Mouse (Mus musculus): Measurements from ENCODE around the gene Plcb1. TPM values are rescaled to one million over a fixed set of nuclear protein-coding genes. Genes with fewer than 3 reads are reported as not detected.

Gene Plcb1
- total RNA-seq, 1 experiment: 0.89 TPM

DNA sequence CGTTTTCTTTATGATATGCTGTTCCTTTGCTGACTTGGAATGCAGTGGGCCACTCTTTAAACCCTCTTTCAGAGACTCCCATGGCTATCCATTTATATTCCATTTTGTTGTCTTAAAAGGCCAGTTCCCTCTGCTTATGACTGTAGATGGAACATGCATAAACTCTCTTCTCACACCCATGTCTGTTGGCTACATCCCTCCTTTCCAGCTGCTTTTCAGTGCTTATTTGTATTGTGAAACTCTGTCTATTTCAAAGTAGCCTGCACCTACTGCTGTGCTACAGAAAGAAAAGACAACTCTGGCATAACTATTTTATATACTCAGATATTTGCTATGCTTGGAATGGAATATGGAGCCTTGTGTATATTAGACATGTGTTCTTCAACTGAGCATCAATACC lies 532.3 kb downstream of the Plcb1 start:
- Histone ChIP-seq H3K9ac (ENCODE audit: insufficient read depth, low read depth, low read length, poor library complexity, severe bottlenecking) (no peak overlapping the region), H3K36me3 (ENCODE audit: control insufficient read depth, insufficient read depth, low read length, poor library complexity, severe bottlenecking) (no peaks in the 10 kb centered on the region), H3K4me1 (ENCODE audit: control insufficient read depth in 2 of 2, insufficient read depth in 2 of 2, low read length in 2 of 2, poor library complexity in 1 of 2) (no peaks in the 10 kb centered on the region), H3K4me3 (ENCODE audit: insufficient read depth in 1 of 2, low read depth in 1 of 2, low read length in 2 of 2, poor library complexity in 1 of 2, severe bottlenecking in 1 of 2) (no peak overlapping the region), H3K9me3 (ENCODE audit: control insufficient read depth, insufficient read depth, low read depth, low read length) (no peaks in the 10 kb centered on the region), H3K27ac (ENCODE audit: insufficient read depth, low read depth, low read length, poor library complexity, severe bottlenecking) (no peak overlapping the region)
- TF ChIP-seq ZNF384 (IDR thresholded peaks at IDR 0.05; ENCODE audit: low read depth, low read length) (no peak), MAFK (IDR thresholded peaks at IDR 0.05; ENCODE audit: insufficient read depth, low read depth, low read length) (no peak)
- DNase-seq (ENCODE audit: low read depth, low spot score): no peak
- in situ Hi-C loops (cut with MboI; ENCODE audit: low sequenced_read_pairs in 2 of 2, unreplicated experiment in 2 of 2): no loop called here

DNA sequence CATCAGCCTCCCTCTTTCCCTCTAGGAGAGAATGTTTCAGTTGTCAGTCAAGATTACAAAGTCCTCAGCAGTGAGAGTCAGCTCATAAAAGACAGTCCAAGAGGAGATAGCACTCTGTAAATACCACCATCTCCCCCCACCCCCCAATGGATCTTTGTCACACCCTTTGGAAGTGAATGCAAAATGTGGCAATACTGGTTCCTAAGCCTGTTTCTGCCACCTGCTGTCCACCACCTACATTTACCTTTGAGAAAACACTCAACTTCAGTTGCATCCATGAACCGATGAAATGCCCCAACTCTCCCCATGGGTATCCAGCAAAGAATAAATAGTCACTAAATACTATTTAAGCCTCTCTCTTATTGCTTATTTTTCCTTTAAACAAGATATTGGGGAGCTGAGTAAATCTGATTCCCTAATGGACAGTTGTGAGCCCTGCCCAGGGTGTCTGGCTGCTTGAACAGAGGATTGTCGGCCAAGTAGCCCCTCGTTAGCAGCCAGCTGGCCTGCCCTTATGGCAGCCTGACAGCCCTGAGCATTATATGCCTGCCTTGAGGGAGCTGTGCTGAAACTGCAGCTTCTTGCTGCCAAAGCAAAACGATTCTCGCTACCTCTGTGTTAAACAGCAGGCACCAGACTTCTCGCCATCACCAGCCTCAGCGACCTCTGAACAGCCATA lies 537.5 kb downstream of the Plcb1 start:
- Histone ChIP-seq H3K9ac (ENCODE audit: insufficient read depth, low read depth, low read length, poor library complexity, severe bottlenecking) (no peak overlapping the region), H3K4me3 (ENCODE audit: insufficient read depth in 1 of 2, low read depth in 1 of 2, low read length in 2 of 2, poor library complexity in 1 of 2, severe bottlenecking in 1 of 2) (no peak overlapping the region), H3K27ac (ENCODE audit: insufficient read depth, low read depth, low read length, poor library complexity, severe bottlenecking) (no peak overlapping the region), H3K4me1 (ENCODE audit: control insufficient read depth in 2 of 2, insufficient read depth in 2 of 2, low read length in 2 of 2, poor library complexity in 1 of 2) (no peaks in the 10 kb centered on the region), H3K9me3 (ENCODE audit: control insufficient read depth, insufficient read depth, low read depth, low read length) (no peaks in the 10 kb centered on the region), H3K36me3 (ENCODE audit: control insufficient read depth, insufficient read depth, low read length, poor library complexity, severe bottlenecking) (no peaks in the 10 kb centered on the region)
- no peak for TF ChIP-seq MAFK (IDR thresholded peaks at IDR 0.05; ENCODE audit: insufficient read depth, low read depth, low read length)
- TF ChIP-seq CHD2 (IDR thresholded peaks at IDR 0.05; ENCODE audit: low read depth, low read length): no peak
- TF ChIP-seq HCFC1 (IDR thresholded peaks at IDR 0.05; ENCODE audit: borderline replicate concordance, insufficient read depth, low read length): no peak
- TF ChIP-seq ZC3H11A (IDR thresholded peaks at IDR 0.05; ENCODE audit: borderline replicate concordance, low read depth, low read length): no peak
- TF ChIP-seq ZNF384 (IDR thresholded peaks at IDR 0.05; ENCODE audit: low read depth, low read length): no peak
- no peak for DNase-seq (ENCODE audit: low read depth, low spot score)
- in situ Hi-C loops (cut with MboI; ENCODE audit: low sequenced_read_pairs in 2 of 2, unreplicated experiment in 2 of 2): loop anchor here in 1 of 2 experiments (10.0 kb wide), 2 partner anchors 539 to 639 kb away; partner anchors contain the start of gene Plcb1

DNA sequence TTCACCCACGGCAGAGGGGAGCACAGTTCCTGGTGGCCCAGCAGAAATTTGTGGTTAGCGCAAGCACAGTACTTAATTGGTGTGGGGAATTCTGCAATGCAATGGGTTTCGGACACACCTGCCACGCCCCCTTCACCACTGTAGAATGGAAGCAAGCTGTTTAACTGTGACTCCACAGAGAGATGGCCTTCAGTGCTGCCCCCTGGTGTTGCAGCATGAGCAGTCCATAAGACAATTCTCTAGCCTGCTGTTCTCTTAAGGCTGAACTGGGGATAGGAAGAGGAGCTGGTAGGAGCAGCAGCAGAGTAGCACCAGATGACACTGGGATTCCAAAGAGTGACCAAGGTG lies 538.1 kb downstream of the Plcb1 start:
- Histone ChIP-seq H3K27ac (ENCODE audit: insufficient read depth, low read depth, low read length, poor library complexity, severe bottlenecking) (no peak overlapping the region), H3K9me3 (ENCODE audit: control insufficient read depth, insufficient read depth, low read depth, low read length) (no peaks in the 10 kb centered on the region), H3K9ac (ENCODE audit: insufficient read depth, low read depth, low read length, poor library complexity, severe bottlenecking) (no peak overlapping the region), H3K4me1 (ENCODE audit: control insufficient read depth in 2 of 2, insufficient read depth in 2 of 2, low read length in 2 of 2, poor library complexity in 1 of 2) (no peaks in the 10 kb centered on the region), H3K4me3 (ENCODE audit: insufficient read depth in 1 of 2, low read depth in 1 of 2, low read length in 2 of 2, poor library complexity in 1 of 2, severe bottlenecking in 1 of 2) (no peak overlapping the region), H3K36me3 (ENCODE audit: control insufficient read depth, insufficient read depth, low read length, poor library complexity, severe bottlenecking) (no peaks in the 10 kb centered on the region)
- DNase-seq (ENCODE audit: low read depth, low spot score): peak; percentile 80
- peak; percentile 46; the same call in 1 of the 2 replicates for TF ChIP-seq ZC3H11A (IDR thresholded peaks at IDR 0.05; ENCODE audit: borderline replicate concordance, low read depth, low read length)
- TF ChIP-seq MAFK (IDR thresholded peaks at IDR 0.05; ENCODE audit: insufficient read depth, low read depth, low read length): no peak
- no peak for TF ChIP-seq HCFC1 (IDR thresholded peaks at IDR 0.05; ENCODE audit: borderline replicate concordance, insufficient read depth, low read length)
- TF ChIP-seq ZNF384 (IDR thresholded peaks at IDR 0.05; ENCODE audit: low read depth, low read length): no peak
- TF ChIP-seq CHD2 (IDR thresholded peaks at IDR 0.05; ENCODE audit: low read depth, low read length): no peak
- in situ Hi-C loops (cut with MboI; ENCODE audit: low sequenced_read_pairs in 2 of 2, unreplicated experiment in 2 of 2): loop anchor here in 1 of 2 experiments (10.0 kb wide), 2 partner anchors 539 to 639 kb away; partner anchors contain the start of gene Plcb1

DNA sequence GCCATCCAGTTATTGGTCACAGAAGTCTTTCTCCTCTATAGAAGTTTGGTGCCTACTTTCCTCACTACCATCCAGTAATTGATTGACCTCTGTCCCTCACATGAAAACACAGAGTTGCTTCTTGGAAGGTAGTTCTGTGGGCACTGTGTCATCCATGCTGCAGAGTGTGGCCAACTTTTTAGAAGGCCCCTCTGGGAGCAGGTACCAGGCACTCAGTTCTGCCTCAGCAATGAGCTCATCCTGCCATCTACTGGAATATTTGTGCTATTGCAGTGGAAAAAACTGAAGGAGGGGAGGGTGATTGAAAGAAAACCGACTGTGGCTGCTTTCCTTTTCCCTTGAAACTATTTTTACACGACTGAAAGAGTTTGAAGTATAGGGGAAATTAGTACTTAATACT lies 542.9 kb downstream of the Plcb1 start:
- Histone ChIP-seq H3K9ac (ENCODE audit: insufficient read depth, low read depth, low read length, poor library complexity, severe bottlenecking) (no peak overlapping the region), H3K36me3 (ENCODE audit: control insufficient read depth, insufficient read depth, low read length, poor library complexity, severe bottlenecking) (no peaks in the 10 kb centered on the region), H3K4me3 (ENCODE audit: insufficient read depth in 1 of 2, low read depth in 1 of 2, low read length in 2 of 2, poor library complexity in 1 of 2, severe bottlenecking in 1 of 2) (no peak overlapping the region), H3K4me1 (ENCODE audit: control insufficient read depth in 2 of 2, insufficient read depth in 2 of 2, low read length in 2 of 2, poor library complexity in 1 of 2) (no peaks in the 10 kb centered on the region), H3K27ac (ENCODE audit: insufficient read depth, low read depth, low read length, poor library complexity, severe bottlenecking) (no peak overlapping the region), H3K9me3 (ENCODE audit: control insufficient read depth, insufficient read depth, low read depth, low read length) (no peaks in the 10 kb centered on the region)
- in situ Hi-C loops (cut with MboI; ENCODE audit: low sequenced_read_pairs in 2 of 2, unreplicated experiment in 2 of 2): loop anchor here in 1 of 2 experiments (10.0 kb wide), 2 partner anchors 544 to 644 kb away; partner anchors contain the start of gene Plcb1
- DNase-seq (ENCODE audit: low read depth, low spot score): peak; percentile 33
- TF ChIP-seq HCFC1 (IDR thresholded peaks at IDR 0.05; ENCODE audit: borderline replicate concordance, insufficient read depth, low read length) (no peak), MAFK (IDR thresholded peaks at IDR 0.05; ENCODE audit: insufficient read depth, low read depth, low read length) (no peak), ZNF384 (IDR thresholded peaks at IDR 0.05; ENCODE audit: low read depth, low read length) (no peak), CHD2 (IDR thresholded peaks at IDR 0.05; ENCODE audit: low read depth, low read length) (no peak), ZC3H11A (IDR thresholded peaks at IDR 0.05; ENCODE audit: borderline replicate concordance, low read depth, low read length) (peak; percentile 80; the same call in 1 of the 2 replicates)
